Mouse (Mus musculus): ENCODE measurements around the gene Irak3.

GRCm38 (mm10) chr10:120182887-120183286 lies 19.0 kb downstream of the Irak3 start:
- TF ChIP-seq USF1 (IDR thresholded peaks at IDR 0.05; ENCODE audit: low read depth) (no peak), POLR2A (IDR thresholded peaks at IDR 0.05; ENCODE audit: insufficient read length, low read depth) (no peak), CEBPB (IDR thresholded peaks at IDR 0.05; ENCODE audit: insufficient read depth, poor library complexity, severe bottlenecking) (no peak), POLR2AphosphoS2 (IDR thresholded peaks at IDR 0.05; ENCODE audit: insufficient read length, low read depth) (no peak), MYOD1 (IDR thresholded peaks at IDR 0.05; ENCODE audit: control insufficient read depth in 1 of 3, insufficient read length in 2 of 3, low read depth in 2 of 3) (no peak), MAX (IDR thresholded peaks at IDR 0.05; ENCODE audit: low read depth) (no peak), TCF3 (IDR thresholded peaks at IDR 0.05; ENCODE audit: insufficient read length, low read depth) (no peak), REST (IDR thresholded peaks at IDR 0.05; ENCODE audit: insufficient read depth, insufficient read length) (no peak), TCF12 (IDR thresholded peaks at IDR 0.05; ENCODE audit: insufficient read depth, poor library complexity, severe bottlenecking) (no peak), E2F4 (IDR thresholded peaks at IDR 0.05; ENCODE audit: insufficient read depth) (no peak)
